Mouse (Mus musculus): ENCODE measurements around the gene Trpv2.

The Trpv2 gene

DNA sequence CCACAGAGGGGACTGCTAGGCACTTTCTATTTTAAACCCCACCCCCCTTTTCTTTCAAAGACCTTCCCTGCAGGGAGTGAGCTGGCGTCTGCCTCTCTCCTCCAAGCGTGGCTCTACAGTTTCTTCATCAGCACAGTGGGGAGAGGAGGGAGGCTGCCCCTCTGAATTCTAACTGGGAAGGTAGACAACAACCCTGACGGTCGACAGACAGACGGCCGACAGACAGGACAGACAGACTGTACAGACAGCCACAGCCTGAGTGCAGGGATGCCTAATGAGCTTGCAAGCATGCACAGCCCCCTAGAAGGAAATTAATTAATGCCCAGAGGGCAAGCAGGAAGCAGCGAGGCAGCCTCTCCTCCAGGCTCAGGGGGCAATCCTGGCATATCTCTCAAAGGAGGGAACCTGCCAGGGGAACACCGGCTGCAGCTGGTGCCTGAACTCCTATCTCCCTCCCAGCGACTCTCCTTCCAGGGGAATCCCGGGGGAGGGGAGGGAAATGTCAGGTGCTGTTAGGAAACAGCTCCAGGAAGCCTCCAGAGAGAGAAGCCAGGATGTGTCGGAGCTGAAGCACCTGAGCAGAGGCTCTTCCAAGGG is 56.0 kb downstream of the Trpv2 start:
- no peak for DNase-seq

DNA sequence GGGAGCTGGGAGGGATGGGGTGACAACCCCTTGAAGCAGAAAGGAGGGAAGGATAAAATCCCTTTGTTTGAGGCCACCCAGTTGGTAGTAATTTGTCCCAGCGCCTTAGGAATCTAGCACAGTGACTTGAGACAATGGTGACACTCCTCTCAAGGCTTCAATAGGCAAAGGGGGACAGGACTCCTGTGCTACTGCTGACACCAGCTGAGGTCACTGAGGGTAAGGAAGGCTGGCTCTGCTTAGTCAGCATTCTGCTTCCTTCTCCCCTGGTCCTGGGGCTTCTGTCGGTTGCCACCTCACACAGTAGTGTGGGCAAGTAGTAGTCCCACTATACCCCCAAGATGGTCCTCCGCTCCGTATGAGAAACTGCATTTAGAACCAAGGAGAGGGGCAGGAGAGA is 56.9 kb downstream of the Trpv2 start:
- DNase-seq, result no peak

DNA sequence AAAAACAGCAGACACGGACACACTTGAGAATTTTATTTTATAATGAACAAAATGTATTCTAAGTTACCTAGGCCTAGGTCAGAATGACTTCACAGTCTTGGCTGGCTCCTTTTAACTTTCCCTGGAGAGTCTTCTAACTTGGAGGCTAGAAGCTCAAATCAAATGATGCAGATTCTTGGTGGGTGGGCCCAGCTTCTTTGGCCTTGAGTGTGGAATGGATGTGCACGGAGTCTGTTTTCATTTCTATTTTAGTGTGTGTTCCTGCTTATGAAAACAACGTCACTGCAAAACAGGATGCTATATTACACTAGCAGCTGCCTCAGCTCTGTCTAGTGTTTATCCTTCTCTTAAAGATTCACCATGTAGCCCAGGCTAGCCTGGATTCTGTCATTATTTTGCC is 61.1 kb downstream of the Trpv2 start:
- DNase-seq, result peak; percentile 54

DNA sequence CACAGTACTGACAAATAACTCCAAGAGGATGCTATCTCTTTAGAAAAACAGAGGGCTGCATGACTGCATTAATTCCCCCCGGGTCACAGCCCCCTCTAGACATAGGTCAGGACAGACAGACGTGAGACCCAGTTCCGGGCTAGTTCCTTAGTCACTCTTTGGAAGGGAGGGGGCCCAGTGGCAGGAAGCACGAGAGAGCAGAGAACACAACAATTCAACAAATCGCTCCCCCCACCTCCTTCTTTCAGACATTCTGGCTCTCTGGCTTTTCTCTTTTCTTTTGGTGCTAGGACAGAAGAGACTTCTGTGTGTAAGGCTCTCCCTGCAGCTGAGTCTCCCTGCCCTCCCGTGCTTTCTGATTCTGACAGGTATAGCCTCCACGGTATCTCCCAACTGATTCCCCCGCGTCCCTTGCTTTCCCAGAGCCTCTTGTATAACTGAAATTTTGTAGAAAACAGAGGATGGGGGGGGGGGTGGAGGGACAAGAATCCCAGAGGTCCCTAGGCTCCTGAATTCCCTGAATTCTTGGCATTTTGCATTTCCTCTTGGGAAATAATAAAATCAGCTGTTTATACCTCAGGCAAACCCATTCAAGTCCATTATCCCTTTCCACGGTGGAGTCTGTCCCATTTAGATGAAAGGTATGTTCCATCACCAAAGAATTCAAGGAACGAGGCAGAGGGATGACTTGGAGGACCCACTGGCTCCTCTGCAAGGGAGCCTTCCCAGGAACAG is 62.0 kb downstream of the Trpv2 start:
- no peak for DNase-seq

DNA sequence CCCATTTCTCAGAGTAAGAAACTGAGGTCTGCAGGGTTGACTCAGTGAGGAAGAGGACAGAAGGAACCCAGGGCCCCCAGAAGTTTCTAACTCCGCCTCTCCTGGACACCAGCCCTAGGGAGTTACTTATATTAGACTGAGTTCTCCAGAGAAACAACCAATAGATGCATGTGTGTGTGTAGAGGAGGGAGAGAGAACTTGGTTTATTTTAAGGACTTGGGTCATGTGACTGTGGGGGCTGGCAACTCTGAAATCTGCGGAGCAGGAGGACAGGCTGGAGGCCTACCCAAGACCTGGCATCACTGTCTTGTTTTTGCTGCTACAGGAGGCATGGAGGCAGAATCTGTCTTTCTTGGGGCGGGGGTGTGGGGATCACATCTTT is 62.5 kb downstream of the Trpv2 start:
- peak; percentile 71 for DNase-seq

DNA sequence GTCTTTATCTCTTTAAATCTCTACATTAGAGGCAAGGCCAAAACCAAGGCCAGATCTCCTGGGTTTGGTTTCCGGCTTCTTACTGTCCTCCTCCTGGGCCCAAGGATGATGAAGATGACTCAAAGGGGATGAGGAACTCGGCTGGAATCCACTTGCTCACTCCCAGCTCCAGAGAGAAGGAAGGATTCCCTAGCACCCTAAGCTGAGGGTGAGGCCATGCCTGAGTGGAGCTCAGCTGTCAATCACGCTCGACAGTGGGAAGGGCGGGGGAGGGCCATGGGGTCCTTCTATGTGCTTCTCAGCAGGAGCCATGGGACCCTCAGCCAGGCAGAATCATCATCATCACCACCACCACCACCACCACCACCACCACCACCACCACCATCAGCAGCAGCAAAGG is 63.1 kb downstream of the Trpv2 start:
- DNase-seq, result no peak

DNA sequence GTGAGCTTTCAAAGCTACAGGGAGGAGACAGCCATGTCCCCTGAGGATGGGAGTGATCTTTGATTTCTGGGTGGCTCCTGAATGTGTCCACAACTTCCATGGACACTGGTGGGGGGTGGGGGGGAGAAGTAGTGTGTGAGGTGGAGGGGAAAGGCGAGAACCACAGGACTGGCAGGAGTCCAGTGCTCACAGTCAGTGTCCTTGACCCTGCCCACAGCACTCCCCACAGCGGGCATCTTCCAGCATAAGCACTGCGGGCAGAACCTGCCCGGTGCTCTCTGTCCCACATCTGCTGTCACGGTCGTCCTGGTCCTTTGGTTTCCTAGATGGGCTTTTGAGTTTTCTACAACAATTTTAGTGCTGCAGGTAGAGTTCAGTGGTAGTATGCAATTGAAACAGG is 63.5 kb downstream of the Trpv2 start:
- no peak for DNase-seq

DNA sequence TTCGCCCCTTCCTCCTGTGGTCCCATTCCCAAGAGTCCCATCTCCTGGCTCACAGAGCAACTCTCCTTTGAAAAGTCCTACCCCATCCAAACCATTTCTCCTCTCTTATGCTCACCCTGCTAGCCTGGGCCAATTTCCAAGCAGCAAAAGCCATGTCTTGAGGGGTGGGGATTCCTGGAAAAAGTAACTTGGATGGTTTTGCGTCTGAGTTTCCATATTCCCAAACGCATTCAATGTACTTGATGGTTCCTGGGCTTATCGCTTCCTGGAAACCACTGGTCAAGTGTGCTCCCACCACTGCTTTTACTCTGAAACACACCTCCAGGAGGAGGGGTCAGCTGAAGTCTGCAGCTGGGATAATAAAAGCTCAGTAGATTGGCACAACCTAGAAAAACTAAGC is 64.1 kb downstream of the Trpv2 start:
- DNase-seq, result no peak

DNA sequence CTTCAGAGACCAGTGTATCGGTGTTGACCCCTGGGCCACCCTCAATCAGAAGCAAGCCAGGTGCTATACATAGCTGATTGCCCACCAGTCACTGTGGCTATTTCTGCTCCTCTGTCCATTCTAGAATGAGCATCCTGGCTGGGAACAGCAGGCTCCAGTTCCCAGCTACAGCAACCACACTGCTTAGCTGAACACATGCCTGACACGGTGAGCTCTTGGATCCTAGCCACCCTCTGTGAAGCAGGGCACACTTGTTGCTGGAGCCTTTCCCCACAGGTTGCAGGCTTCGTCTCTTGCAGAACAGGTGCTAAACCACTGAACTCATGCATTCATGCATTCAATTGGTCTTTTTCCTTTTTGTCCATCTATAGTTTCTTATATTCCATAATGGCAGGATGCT is 66.1 kb downstream of the Trpv2 start:
- DNase-seq, result no peak

DNA sequence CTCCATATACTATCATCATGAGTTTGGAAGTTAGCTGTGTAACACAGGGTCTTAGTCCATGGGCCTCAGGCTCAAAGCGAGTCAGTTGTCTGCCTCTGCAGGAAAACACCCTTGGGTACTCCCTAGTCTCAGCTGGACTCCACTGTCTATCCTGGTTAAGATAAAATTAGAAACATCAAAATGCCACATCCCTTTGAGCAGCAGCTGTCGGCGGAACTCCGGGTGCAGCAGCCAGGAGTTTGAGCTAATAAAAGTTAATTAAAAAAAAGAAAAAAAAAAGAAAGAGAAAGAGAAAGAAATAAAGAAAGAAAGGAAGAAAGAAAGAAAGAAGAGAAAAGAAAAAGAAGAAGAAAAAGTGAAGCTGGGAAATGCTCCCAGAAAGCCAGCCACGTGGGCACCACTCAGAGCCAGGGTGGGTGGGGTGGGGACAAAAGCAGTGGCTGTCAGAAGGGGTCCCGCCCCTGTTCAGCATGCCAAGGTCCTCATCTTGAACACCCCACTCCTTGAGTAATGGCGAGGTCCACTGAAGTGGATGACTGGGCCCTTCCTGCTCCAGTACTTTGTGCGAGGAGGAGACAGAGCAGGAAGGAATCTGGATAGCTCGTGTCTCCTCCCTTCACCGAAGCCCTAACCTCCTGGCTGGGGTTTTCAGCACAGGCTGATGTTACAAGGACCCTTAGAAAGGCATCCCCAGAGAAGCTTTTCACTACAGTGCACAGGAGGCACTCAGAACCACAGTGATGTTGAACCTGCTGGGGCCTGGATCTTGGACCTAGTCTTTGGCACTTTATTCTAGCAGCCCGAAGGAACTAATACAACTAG is 67.9 kb downstream of the Trpv2 start:
- DNase-seq, result peak; percentile 68

DNA sequence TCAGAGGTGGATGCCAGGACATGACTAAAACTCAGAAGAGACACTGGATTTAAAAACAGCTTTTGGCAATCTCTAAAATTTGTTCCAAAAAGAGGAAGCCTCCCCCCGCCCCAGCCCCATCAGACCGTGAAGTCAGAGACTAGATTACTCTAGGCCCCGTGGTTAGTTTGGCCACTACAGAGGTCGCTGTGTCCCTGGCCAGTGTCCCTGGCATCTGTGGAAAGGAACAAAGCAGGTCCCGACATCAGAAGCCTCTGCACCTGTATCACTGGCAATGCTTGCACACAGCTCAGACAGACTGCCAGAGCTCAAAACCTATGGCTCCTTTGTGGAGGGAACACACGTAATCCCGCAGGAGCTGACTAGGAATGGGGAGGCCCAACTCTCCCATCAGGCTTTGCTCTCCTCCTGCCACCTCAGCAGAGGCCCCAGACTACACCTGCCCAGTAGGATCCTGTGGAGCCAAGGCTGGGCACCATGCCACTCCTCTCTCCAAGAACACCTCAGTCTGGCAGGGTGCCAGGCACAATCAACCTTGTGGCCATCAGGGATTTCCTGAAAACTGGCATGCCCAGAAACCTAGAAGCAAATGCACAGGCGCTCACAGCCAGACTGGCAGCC is 68.8 kb downstream of the Trpv2 start:
- DNase-seq, result peak; percentile 80

DNA sequence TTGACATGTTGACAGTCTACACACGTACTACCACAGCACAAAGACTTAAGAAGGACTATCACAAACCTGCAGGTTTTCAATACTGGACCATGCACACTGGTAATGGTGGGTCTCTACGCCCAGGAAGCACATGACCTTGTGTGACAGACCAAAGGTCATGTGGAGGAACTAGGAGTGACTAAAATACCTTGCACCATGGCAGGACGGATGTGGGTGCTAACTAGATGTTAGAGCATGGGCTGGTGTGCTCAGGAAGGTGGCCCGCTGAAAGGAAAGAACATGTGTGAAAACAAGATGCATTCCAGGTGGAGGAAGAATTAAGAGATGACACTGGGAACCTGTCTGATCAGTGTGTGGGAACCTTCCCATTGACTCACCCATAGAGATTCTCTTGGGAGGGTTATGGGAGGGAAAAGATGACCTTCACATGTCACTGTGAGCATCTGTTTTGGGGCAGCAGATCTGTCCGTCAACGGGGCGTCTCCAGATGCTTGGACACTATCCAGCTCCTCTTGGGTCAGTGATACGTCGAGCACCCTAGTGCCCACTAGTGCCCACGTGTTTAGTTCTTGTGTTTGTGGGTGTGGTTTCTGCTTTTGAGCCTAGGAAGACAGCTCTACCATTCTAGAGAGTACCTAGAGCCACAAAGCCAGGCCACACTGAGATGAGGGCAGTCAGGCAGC is 69.5 kb downstream of the Trpv2 start:
- no peak for DNase-seq

DNA sequence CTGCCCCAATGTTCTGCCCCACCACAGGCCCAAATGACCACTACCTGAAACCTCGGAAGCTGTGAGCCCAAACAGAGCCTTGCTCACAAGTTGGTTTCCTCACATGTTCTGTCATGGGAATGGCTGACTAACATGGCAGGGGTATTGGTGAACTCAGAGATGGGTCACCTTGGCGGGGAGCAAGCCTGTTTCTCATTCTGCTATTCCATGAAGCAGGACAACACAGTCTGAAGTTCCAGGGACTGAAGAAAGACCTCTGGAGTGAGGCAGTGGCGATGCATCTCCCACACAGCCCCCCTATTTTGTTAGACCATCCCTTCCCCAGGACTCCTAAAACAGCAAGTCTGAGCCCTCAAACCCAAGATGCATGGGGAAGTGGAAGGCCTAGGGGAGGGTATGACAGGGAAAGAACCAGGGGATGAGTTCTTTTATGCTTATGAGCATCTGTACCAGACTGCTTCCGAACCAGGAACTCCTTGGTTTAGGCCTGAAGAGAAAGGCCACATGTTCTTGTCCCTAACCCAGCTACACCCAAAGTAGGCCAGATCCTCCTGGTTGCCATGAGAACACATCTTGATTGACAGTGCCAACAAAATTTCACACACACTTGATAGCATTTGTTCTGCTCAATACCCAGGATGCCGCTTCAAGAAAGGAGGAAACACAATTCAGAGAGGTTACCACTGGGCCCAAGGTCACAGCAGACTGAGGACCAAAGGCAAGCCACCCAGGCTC is 70.5 kb downstream of the Trpv2 start:
- no peak for DNase-seq

DNA sequence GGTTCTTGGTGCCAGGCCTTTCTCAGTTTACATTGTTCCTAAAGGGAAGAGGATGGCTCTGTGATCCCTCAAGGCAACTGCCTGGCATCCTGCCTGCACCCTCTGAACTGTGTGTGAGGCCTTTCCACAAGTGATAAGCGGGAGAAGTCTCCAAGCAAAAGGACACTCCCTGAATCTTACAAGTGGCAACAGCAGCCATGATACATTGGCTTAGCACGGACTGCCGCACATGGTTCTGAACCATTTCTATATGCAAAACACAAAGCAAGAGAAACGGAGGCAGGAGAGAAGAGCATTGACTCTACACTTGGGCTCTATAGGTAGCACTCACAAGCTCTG is 71.0 kb downstream of the Trpv2 start:
- no peak for DNase-seq

DNA sequence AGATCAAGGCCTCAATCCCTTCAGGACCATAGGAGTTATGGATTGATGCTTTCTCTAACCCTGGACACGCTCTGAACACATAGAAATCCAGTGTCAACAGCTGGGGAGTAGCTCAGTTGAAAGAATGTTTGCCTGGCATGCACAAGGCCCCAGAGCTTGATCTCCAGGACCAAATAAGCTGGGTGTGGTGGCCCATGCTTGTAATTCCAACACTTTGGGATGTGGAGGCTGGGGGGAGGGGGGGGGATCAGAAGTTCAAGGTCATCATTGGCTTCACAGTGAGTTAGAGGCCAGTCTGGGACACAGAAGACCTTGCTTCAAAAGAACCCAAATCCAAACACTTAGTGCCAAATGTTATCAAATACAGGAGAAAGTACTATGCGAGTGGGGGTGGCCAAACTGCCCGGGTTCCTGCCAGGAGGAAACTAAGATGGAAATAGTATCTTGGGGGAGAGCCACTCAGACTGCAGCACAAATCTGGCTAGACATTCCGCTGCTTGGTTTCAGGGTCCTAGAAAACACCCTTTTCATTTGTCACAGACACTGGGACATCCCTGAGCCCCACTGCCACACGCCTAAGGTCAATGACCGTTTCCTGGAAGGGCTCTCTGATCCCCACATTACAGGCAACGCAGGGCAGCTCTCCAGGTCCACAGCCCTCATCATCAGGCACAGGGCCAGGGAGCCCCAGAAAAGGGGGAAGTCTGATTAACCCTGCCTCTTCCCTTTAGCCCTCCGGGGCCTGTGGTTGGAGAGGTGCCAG is 71.6 kb downstream of the Trpv2 start:
- DNase-seq, result peak; percentile 74

DNA sequence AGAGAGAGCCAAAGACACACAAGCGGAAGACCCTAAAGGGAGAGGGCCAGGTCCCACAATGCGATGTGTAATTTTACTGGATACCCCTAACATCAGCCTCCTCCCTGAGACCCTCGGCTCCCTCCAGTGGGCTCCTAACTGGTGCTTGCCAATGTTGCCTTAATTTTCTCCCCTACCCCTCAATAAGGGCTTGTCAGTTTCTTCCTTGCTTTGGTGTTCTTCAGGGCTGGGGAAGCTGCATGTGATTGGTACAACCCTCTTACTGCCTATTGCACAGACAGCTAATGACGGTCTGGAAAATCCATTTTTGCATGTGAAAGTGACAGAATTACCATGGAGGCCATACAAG is 72.2 kb downstream of the Trpv2 start:
- DNase-seq, result no peak

DNA sequence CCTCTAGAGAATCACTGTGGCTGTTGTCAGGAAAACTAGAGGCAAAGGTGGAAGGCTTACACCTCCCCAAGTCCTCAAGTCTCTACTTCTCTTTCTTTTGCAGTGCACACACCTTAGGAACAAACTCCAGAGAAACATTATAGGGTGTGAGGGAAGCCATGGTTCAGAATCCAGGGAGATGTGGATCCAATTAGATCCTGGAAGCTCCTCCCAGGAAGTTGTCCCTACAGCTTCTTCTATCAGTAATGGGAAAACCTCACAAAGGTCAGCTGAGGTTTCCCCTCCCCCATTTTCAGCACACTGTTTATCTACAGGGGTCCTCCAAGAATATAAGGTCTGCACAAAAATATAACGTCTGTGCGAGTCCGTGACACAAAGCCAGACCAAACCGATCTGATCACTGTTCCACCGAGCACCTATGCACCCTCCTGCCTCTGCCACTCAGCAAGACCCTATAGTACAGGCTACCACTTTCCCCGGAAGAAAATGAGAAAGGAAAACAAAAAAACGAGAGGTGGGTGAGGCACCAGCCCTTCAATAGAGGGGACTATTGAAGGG is 72.8 kb downstream of the Trpv2 start:
- DNase-seq, result no peak

DNA sequence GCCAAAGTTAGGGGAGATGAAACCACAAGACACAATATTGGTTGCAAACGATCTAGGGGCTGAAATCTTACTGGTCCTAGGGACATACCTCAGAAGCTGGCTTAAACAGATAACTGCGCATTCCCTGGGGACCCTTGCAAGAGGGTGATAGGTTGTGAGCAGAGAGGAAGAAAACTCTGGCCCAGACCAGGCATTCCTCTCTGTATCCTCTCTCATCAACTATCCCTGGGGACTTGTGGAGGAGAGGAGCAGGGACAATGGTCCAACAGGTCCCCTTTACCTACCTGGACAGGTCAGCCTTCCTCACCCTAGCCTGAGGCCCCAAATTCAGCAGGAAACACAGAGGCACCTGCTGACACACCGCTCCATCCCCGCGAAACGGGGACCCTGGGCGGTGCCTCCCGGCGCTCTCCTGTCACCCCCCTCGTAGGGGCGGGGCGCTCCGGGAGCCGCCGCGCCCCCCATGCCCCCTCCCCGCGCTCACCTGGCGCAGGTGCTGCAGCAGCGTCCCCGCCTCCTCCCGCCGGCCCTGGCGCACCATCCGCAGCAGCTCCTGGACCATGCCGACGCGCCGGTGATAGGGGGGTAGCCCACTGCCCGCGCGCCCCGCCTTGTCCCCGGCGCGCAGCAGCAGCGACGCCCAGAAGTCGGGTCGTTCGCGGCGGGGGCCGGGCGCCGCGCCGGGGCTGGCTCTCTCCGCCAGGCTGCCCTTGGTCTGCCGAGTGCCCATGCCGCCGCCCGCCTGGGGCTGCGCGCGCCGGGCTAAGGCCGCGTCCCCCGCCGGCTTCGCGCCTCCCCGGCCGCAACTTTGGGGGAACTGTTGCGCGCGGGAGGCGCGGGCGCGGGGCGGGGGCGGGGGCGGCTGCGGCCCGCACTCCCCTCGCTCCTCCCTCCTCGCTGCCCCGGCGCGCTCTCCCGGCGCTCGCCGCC is 73.6 kb downstream of the Trpv2 start, which contains the start of gene Lrrc75a:
Lrrc75a (minus strand) TSS at position 863 of the 930 bp plus-strand sequence.
- peak; percentile 63 for DNase-seq

DNA sequence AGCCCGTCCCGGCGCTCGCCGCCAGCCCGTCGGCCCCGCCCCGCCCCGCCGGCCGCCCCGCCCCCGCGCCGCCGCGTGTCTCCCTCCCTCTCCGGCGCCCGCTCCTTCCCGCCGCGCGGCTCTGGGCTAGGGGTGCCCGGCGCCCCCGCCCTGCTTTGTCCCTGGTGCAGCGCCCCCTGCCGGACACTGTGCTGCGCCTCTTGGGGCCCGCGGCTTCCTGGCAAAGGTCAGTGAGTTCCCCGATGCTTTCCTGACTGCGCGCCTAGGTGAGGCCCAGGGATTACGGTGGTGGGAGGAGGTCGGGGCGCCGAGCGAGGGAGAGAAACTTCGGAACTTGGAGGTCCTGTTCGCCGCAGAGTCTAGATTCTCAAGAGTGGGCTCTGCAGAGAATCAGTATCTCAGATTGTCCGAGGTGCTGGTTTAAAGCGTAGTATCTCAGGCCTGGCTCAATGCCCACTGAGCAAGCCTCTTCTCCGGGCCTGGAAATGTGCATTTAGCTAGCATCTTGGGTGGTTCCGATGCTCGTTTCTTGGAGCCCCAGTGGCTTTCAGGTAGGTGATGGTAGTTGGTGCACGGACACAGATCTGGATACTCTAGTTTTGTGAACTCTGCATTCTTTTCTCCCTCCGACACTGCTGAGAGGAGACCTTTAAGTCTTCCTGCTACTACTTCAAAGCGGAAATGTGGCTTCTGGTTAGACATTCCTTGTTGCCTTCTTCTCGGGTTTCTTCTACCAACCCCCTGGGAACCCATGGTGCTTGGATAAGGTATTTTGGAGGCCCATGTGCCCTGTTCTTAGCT is 74.5 kb downstream of the Trpv2 start, which contains the start of gene Mmgt2:
Mmgt2 (plus strand) TSS at position 74 of the 801 bp plus-strand sequence.
- peak; percentile 97 for DNase-seq
